Mouse (Mus musculus) ES-E14 (cell line): ENCODE measurements at regions not wholly inside any gene's neighbourhood (a gene's known extent, or its start where the extent isn't known, plus 50 kb on each side); places are given as distances from the start of the nearest gene placed in this dataset.

Source experiments
- CHD2 ChIP-seq: IDR thresholded peaks from 2 replicates; pipeline ENCODE4 v1.6.1; 2014; ENCODE audit warnings: mild to moderate bottlenecking, low read depth, low read length, inconsistent platforms
- HCFC1 ChIP-seq: IDR thresholded peaks from 2 replicates; pipeline ENCODE4 v1.6.1; 2012; ENCODE audit warnings: low read length, inconsistent platforms, borderline replicate concordance; ENCODE audit not compliant: insufficient read depth
- MAFK ChIP-seq: IDR thresholded peaks from 2 replicates; pipeline ENCODE4 v1.6.1; 2014; ENCODE audit warnings: mild to moderate bottlenecking, low read depth, low read length, inconsistent platforms; ENCODE audit not compliant: insufficient read depth
- ZNF384 ChIP-seq: IDR thresholded peaks from 2 replicates; pipeline ENCODE4 v1.6.1; 2012; ENCODE audit warnings: low read depth, low read length, inconsistent platforms

DNA sequence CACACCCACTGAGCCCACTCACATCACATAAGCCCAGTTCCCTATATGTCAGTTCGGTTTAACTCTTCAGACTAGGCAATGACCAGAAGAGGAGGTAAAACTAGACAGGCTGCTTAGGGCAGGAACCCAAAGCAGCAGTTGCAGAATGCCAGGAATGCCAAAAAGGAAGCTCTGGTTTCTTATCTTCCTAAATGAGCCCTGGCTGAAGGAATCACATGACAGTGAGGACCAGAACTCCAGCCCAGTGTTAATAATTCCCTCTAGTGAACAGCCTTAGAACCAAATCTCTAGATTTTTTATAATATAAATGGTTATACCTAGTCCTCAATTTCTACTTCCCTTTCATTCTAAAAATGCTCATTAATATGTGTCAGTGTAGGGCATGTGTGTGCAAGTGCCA is 65.8 kb upstream of the Vgll2 start:
- TF ChIP-seq MAFK (no peak), ZNF384 (no peak), HCFC1 (no peak), CHD2 (no peak)
